Mouse (Mus musculus) layer of hippocampus, adult 9-11 months (tissue): ENCODE measurements around the gene Sod2.
"Not testable (repeated sequence)": the region's sequence is repeated elsewhere in the genome, so short reads cannot be mapped to it uniquely, and the experiment has no call there.

ENCODE experiments used
- DNase-seq: peaks from one replicate; pipeline ENCODE4 v3.0.0; 2022

Sod2 gene

GRCm38 (mm10) chr17:13013316-13013715 lies 6.7 kb downstream of the Sod2 start:
- no peak for DNase-seq

- DNase-seq = not testable (repeated sequence)
Measured at GRCm38 (mm10) chr17:13036627-13037192, 30.1 kb downstream of the Sod2 start.

- peak; percentile 59 for DNase-seq
Measured at GRCm38 (mm10) chr17:13043846-13044673, 37.4 kb downstream of the Sod2 start.

- DNase-seq = not testable (repeated sequence)
Measured at GRCm38 (mm10) chr17:13052124-13052813, 45.6 kb downstream of the Sod2 start, which contains the start of gene Gpr31b. Gene Gpr31b, minus strand, starts transcription at chr17:13052296.

- DNase-seq = not testable (repeated sequence)
Measured at GRCm38 (mm10) chr17:13060804-13061203, 54.2 kb downstream of the Sod2 start, which contains the start of gene Tcp10b. Gene Tcp10b, plus strand, starts transcription at chr17:13061104.

- not testable (repeated sequence) for DNase-seq
Measured at GRCm38 (mm10) chr17:13062882-13063281, 56.2 kb downstream of the Sod2 start.

- not testable (repeated sequence) for DNase-seq
Measured at GRCm38 (mm10) chr17:13067864-13068385, 61.3 kb downstream of the Sod2 start.

- DNase-seq = not testable (repeated sequence)
Measured at GRCm38 (mm10) chr17:13069227-13069626, 62.6 kb downstream of the Sod2 start.
